Mouse (Mus musculus) heart, adult 2 months (tissue): ENCODE measurements around the gene Lrch3.

Source experiments
- CTCF ChIP-seq: fragments of 200-600 bp; IDR thresholded peaks from 2 replicates; pipeline ENCODE4 v1.8.1; 2022; ENCODE audit warnings: antibody characterized with exemption, mild to moderate bottlenecking, moderate library complexity
- EP300 ChIP-seq: fragments of 200-500 bp; IDR thresholded peaks from 2 replicates; pipeline ENCODE4 v1.6.1; 2011; ENCODE audit warnings: low read depth, low read length, control low read depth; ENCODE audit not compliant: insufficient read depth
- POLR2A ChIP-seq: fragments of 200-500 bp; IDR thresholded peaks from 2 replicates; pipeline ENCODE4 v1.6.1; 2011; ENCODE audit warnings: mild to moderate bottlenecking, low read depth, low read length, control low read depth; ENCODE audit not compliant: insufficient read depth

DNA sequence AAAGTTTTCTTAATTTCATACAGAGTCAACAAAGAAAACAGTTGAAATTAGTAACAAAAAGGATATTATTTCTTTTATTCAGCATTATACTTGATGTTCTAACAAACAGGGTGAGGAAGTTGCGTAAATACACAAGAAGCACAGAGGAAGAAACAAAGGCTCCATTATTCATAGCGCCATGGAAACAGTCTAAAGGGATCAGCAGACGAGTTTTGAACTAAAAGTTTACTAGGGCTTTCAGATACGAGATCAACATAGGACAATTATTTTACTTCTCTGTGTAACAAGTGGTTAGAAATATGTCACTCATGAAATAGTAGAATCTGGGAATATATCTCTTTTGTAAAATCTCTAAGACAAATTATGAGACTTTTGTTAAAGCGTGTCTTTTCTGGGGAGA lies 31.5 kb downstream of the Lrch3 start:
- TF ChIP-seq CTCF (no peak), POLR2A (no peak), EP300 (no peak)
